Mouse (Mus musculus): ENCODE measurements around the gene Prdm11. TPM values are rescaled to one million over a fixed set of nuclear protein-coding genes. Genes with fewer than 3 reads are reported as not detected.

Gene Prdm11
- total RNA-seq, 2 experiments from 2014 or later = 26.7 to 29.3 TPM

DNA sequence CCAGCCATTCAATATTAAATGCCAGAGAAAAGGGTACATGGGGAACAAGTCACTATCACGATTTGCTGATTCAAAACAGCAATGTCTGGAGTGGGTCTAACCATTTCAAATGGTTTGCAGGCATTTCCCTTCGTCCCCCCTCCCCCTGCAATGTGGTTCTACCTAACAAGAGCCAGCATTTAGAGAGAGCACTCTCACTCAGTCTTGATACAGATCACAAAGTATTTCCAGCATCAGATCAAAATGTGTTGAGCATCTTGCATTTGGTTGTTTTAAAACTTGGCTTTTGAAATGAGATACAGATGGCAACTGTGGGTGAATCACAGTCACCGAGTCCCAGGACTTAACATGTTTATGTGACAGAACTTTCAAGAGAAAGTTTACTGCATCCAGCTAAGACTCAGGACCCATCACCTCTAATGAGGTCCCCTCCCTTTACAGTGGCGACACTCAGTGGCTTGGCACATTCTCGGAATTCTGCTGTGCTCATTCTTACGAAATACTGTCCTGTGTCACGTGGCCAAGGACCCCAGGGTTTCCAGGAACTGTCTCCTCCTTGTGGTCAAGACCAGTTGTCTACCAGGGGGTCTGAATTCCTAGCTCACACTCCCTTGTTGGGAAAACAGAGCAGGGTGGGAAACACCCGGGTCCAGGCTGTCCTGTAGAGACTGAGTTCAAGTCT lies 63.2 kb downstream of the Prdm11 start:
- DNase-seq (ENCODE audit: low spot score in 2 of 2) = peak in 1 of 2 experiments; percentile 43
- intact Hi-C loops (cut with DNase I) = no loop called here

DNA sequence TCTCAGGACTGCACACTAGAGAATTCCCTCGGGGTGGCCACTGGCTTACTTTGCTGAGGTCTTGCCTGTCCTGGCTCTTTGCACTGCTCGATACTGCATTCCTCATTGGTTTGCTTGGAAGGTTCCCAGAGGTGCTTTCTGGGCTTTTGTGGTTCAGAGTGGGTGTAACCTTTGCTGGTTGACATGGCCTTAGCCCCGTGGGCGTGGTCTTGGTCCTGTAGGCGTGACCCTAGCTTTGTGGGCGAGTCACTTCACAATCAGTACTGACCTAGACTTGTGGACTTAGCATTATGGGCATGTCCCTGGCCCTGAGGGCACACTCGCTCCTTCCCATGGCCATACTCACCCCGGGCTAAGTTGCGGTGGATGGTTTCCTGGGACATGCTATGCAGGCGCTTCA lies 65.8 kb downstream of the Prdm11 start:
- intact Hi-C loops (cut with DNase I) = no loop called here
- DNase-seq (ENCODE audit: low spot score in 2 of 2) = no peak

DNA sequence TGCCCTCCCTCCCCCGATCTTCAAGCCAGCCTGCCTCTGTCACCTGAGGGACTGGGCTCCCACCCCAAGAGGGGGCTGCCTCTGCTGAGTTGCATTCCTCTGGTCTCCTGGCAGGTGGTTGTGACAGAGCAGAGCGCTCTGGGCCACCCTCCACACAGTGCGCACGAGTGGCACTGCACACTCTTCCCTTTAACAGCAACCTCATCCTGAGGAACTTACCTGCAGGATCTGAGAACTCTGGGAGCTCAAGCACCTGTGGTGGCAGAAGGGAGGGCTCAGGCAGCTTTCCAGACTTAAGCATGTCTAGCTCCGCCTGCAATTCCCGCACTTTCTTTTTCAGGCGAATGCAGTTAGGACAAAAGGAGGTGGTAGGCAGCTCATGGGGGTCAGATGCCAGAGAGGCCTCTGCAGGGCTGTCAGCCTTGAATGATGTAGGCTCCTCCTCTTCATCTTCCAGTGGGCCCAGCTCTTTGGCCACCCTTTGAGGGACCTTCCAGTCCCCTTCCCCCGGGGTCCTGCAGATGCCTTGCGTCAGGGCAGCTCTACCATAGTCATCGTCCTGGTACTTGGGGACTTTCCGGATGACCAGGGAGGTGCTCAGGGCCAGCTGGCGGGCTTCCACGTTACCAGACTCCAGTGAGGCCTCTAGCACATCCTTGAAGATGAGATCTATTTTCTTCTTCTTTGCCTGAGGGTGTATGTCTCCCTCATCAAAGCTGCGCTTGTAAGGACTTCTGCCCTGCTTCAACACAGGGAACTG lies 70.8 kb downstream of the Prdm11 start:
- intact Hi-C loops (cut with DNase I) = no loop called here
- DNase-seq (ENCODE audit: low spot score in 2 of 2) = no peak

DNA sequence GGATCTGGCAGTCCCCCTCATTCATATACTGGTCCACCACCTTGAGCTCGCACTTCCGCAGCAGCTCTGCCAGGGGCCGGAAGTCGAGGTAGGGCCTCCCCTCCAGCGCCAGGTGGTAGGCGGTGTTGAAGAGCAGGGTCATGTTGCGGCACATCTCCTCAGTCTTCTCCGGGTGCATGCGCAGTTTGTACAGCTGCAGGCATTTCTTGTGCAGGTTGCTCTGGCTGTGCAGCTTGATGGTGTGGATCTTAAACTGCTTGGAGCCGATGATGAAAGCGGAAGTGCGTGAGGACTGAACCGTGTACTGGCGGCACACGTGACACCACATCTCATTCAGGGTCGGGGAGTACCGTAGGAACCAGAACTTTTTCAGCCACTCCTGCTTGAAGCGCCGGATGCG lies 72.3 kb downstream of the Prdm11 start:
- no peak for DNase-seq (ENCODE audit: low spot score in 2 of 2)
- intact Hi-C loops (cut with DNase I) = no loop called here

DNA sequence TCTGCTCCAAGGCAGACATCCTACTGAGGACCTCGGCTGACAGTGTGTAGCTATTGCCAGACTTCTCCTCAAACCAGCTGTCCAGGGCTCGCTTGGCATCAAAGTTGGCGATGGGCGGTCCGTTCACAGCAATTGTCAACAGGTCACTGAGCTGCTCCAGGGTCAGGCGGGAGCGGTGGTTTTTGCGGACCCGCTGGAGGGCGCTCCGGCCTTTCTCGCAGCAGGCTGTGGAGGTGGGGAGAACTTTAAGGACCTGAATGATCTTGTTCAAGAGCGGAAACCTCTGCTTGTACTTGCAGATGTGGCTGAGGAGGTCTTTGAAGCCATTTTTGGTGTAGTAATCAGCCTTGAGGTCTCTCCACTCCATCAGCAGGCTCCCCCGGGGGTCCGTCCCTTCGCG lies 73.9 kb downstream of the Prdm11 start:
- DNase-seq (ENCODE audit: low spot score in 2 of 2) = no peak
- intact Hi-C loops (cut with DNase I) = no loop called here

DNA sequence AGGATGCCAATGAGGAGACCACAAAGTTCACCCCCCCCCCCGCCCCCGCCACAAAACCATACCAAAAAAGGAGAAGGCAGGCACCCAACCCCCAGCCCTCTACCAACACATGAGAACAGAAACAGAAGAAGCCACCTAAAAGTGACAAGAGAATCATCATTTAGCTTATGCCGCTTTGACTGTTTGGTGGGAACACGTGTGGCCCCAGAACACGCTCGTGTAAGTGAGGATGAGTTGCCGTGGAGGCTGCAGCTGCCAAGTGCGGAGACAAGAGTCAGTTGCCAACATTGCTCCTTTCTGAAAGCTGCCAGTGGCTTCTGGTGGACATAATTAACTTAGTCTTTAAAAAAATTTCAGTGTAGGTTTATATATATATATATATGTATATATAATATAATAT lies 74.4 kb downstream of the Prdm11 start:
- intact Hi-C loops (cut with DNase I) = no loop called here
- DNase-seq (ENCODE audit: low spot score in 2 of 2) = peak in 1 of 2 experiments; percentile 57

DNA sequence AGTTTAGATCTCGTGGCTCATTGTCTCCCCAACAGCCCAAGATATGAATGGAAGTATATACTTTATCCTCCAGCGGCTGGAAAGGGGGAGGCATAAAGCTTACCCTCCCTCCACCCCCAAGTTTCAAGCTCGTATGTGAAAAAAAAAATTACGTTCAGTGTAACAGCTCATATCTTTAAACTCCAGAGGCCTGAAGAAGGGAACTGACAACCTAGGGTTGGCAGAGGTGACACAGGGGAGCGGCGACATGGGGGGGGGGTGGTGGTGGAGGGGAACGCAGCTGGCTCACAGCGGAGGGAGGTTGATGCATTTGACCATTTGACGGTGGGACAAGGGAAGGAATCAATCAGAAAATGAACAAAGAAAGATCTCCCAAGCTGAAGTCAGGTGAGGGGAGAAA lies 74.9 kb downstream of the Prdm11 start:
- intact Hi-C loops (cut with DNase I) = no loop called here

DNA sequence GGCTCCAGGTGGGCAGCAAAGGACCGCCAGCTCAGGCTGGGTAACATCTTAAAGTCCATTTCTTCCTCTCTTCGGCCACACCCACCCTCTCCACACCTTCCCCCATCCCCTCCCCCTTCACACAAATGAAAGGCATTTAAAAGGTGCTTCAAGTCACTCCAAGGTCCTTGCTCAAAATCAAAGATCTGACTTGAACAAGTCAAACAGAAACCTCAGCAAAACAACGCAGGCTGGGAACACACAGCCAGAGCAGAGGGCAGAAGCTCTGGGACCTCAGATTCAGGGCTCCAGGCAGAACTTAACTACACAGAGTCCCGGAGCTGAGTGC lies 78.2 kb downstream of the Prdm11 start:
- no peak for DNase-seq (ENCODE audit: low spot score in 2 of 2)
- intact Hi-C loops (cut with DNase I) = no loop called here

More for the DNA sequence above, 74.9 kb downstream of the Prdm11 start:
- DNase-seq (ENCODE audit: low spot score in 2 of 2) = no peak

DNA sequence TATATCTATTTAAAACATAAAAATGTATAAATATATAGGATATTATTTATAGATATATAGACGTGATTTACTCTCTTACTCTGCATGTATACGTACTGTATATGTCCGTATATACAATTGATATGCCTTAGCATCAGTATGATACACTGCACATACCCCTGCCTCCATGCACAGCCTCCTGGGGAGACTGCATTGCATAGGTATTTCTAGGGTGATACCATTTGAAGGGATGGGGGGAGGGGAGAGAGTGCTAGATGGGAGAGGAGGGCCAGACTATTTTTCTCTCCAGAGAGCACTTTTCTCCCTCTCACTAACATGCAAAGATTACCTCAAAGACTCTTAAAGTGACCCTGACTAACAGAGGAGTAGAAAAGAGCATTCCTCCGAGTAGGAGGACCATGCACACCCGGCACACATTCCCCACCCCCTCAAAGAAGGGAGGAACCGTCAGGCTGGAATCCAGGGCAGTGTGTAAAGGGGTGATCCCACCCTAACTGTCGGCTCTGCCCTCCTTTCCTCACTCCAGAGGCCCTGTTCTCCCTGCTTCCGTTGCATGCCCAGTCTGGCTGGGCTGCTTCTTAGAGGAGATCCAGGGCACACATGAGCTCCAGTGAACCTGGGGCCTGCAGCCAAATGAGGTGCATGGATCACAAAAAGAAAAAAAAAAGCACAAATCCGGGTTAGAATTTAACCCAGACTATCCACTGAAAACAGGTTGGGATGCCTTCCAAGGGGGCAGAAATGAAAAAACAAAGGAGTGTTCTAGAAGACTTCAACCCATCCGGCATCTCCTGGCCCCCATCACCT lies 78.7 kb downstream of the Prdm11 start:
- intact Hi-C loops (cut with DNase I) = no loop called here
- DNase-seq (ENCODE audit: low spot score in 2 of 2) = no peak

DNA sequence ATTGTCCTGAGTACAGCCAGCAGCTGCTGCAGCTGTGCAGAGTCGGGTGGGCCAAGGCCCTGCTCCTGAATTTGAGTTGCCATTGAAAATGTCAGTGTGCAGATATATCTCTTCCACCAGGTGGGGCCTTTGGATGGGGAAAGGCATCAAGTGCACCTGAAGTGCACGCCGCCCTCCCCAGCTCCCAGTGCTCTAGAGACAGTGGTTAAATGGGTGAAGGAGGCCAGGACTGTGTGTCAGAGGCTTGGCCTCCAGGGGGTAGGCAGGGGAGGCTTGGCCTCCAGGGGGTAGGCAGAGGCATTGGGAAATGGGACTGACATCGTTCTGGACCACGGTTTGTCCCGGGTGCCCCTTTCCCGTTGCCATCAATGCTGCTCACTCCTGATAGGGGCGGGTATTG lies 79.7 kb downstream of the Prdm11 start:
- DNase-seq (ENCODE audit: low spot score in 2 of 2) = no peak
- intact Hi-C loops (cut with DNase I) = no loop called here

DNA sequence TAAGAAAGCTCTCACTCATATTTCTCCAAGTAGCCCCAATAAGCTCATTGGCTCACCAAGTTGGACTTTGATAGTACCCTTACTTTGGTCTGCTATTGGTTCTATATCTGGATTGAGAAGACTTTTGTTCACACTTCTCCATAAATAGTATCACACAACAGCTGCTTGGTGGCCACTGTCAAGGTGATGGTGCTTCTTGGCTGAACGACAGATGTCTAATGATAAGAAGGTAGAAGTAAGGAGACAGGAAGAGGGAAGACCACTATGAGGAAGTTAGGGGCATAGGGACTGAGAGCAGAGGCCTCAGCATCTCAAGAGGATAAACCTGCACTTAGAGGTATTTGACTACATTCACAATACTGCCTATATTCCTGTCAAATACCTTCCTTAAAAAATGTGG lies 81.6 kb downstream of the Prdm11 start:
- intact Hi-C loops (cut with DNase I) = no loop called here
- DNase-seq (ENCODE audit: low spot score in 2 of 2) = no peak

DNA sequence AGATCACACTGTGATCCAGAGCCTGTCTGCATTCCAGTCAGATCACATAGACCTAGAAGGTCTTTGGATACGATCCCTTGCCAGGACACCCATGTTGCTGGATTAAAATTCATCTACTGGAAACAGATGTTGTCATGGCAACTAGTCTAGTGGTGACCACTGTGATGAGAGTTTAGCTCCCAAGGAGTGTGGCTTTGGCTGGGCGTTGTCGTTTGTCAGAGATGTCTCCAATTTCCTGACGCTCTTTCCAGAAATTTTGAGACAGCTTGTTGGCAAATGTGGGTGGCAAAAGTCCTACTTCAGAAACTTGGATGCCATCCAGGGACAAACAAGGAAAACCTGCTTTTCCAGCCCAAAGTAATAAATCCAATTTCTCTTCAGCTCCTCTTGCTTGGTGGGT lies 87.3 kb downstream of the Prdm11 start:
- intact Hi-C loops (cut with DNase I) = no loop called here
- peak; percentile 49 to 71 for DNase-seq (ENCODE audit: low spot score in 2 of 2)

DNA sequence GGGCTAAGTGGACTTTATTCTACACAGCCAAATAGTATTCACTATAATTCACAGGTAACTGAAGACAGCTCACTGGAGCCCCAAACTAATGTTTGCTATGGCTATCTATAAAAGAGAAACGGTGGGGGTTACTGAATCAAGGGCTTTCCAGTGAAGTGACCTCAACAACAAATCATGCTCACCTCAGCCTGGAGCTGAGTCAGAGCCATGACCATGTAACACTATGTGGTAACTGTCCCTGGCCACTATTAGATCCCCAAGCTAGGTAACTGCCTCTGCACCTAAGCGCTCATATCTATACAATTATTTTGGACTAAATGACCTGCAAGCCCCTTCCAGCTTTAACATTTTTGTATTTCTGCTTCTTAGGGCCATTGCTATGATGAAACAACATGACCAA lies 89.0 kb downstream of the Prdm11 start:
- intact Hi-C loops (cut with DNase I) = no loop called here
- no peak for DNase-seq (ENCODE audit: low spot score in 2 of 2)

DNA sequence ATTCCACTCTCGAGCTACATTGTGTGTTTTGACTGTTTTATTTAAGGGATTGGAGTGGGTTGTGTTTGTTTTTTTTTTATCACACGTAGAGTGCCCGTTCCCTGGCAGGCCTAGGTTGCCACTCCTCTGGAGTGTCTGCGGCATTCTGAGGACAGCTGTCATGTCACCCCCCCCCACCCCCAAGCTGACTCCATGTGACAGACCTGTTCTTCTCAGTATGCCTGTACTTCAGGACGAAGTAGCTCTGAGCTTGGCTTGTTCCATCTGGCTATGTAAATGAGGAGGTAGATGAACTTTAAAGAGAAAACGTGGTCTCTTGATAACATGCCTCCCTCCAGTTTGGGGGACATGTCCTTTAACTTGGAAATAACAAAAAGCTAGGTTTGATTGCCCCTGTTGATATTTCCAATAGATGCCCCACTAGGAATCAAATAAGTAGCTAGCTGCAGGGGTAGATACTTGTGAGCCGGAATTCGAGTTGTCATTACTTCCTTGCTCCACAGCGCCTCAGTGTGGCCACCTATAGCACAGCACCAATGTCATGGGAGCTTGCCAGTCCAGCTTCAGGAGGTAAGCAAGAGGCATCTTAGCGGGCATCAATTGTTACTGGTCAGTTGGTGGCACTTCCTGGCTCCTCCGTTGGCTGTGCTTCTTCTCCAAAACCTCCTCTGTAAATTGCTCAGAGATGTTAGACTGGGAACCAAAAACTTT lies 91.4 kb downstream of the Prdm11 start:
- peak; percentile 75 to 82 for DNase-seq (ENCODE audit: low spot score in 2 of 2)
- intact Hi-C loops (cut with DNase I) = loop anchor here (2.0 kb wide), 1 partner anchor 40 kb away; the partner anchor contains the start of gene Syt13

DNA sequence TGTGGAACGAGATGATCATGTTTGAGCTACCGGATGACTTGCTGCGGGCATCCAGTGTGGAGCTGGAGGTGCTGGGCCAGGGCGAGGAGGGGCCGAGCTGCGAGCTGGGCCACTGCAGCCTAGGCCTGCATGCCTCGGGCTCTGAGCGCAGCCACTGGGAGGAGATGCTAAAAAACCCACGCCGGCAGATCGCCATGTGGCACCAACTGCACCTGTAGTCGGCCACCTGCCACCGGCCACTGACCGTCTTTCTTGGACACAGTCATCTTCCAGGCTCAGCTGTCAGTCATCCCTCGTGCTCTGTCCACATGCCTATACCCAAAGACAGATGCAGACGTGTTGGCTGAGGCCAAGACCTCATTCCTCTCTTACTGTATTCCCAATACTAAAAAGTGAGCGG lies 92.5 kb downstream of the Prdm11 start:
- DNase-seq (ENCODE audit: low spot score in 2 of 2) = no peak
- intact Hi-C loops (cut with DNase I) = no loop called here

DNA sequence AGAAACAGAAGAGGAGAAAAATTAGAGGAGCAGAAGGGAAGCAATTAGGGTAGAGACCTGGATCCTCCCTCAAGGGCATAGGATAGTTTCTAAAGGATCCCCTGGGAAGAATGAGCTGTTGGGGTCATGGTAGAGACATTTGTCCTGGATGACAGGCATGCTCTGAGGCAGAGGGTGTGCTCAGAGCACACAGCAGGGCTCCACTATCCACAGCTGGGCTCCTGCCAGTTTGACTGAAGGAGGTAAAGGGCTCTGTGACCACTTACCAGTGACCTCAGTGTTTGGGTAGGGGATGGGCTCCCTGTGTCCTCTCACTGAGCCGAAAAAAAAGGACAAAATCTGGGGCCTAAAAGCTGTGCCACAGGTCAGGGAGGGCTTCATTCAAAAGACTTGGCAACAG lies 96.4 kb downstream of the Prdm11 start:
- intact Hi-C loops (cut with DNase I) = no loop called here
- DNase-seq (ENCODE audit: low spot score in 2 of 2) = no peak

DNA sequence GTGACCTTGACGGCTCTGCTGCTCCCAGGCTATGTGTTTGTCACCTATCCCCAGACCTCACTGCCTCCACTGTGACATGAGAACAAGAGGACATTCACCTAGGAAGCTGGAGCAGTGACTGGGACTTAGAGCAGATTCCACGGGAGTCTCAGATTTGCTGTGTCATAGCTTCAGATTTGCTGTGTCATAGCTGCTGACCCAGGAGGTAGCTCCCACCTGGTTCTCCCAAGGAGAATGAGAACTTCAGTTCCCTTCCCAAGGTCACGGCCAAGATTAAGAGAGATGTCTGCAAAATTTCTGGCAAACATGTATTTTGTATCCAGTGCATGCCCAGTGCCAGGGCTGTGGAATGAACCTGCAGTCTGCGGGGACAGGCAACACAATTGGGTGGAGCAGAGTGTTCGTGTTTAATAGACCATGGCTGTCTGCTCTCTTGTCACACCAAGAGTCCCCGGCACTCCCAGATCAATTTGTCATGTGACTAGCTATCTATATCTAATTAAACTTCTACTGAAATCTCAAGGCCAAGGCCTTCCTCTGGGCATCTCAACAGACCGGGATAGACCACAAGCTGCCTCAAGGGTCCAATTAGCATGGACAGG lies 97.2 kb downstream of the Prdm11 start:
- intact Hi-C loops (cut with DNase I) = no loop called here
- DNase-seq (ENCODE audit: low spot score in 2 of 2) = no peak

DNA sequence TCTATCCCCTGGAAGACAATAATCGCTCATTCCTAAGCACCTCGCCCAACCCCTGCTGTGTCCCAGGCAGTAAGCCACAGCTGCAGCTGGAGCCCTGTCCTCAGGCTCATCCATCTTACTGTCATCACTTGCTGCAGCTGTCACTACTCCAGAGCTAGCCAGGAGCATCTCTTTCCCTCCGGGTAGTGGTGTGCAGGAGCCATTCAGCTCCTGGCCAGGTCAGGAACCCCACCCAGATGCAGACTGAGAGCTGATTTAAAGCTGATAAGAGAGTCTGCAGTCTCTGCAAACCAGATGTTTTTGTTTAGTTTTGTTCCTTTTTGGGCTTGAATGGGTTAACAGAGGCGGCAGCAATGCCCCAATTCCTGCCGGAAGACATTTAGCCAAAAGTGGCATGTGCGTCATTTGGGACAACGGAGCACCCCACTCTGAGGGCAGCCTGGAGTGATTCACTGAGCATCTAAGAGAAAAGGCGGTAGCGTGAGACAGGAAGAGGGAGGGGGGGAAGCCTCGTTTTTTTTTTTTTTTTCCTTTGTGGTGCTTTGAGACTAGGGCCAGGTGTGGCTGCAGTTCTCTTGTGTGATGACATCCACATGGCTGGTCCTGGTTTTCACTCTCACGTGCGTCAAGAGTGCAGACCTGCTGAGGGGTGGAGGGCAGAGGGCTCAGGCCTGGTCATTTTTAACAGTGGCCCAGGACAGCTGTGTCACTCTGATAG lies 97.8 kb downstream of the Prdm11 start:
- intact Hi-C loops (cut with DNase I) = no loop called here
- DNase-seq (ENCODE audit: low spot score in 2 of 2) = peak in 1 of 2 experiments; percentile 28
